Mouse (Mus musculus) limb, embryonic 11.5 days (tissue): ENCODE results near the gene Efcc1. TPM values are rescaled to one million over a fixed set of nuclear protein-coding genes. Genes with fewer than 3 reads are reported as not detected.

Experiments used
- ATAC-seq: fragments of 200-750 bp; cut with Nextera tagmentation; 2 replicates; pipeline ENCODE4 v1.8.0; 2017; ENCODE audit warnings: low read depth; ENCODE audit not compliant: insufficient number of reproducible peaks, low FRiP score, low TSS enrichment
- DNase-seq: peaks from one replicate; pipeline ENCODE4 v3.0.0-alpha.2; 2015; ENCODE audit warnings: low spot score
- H3K27ac ChIP-seq: fragments of 300-500 bp; sonication (generic); replicated peaks from 2 replicates; pipeline ENCODE4 v1.5.1; 2014; ENCODE audit warnings: low read depth, mild to moderate bottlenecking, low read length
- H3K27me3 ChIP-seq: fragments of 300-500 bp; sonication (generic); 2 replicates; pipeline ENCODE4 v1.6.1; 2014; ENCODE audit warnings: mild to moderate bottlenecking, low read length, mixed read lengths; ENCODE audit not compliant: control insufficient read depth, insufficient read depth
- H3K36me3 ChIP-seq: fragments of 300-500 bp; sonication (generic); 2 replicates; pipeline ENCODE4 v1.6.1; 2014; ENCODE audit warnings: mild to moderate bottlenecking, low read length, moderate library complexity, mixed read lengths; ENCODE audit not compliant: control insufficient read depth, insufficient read depth
- H3K4me1 ChIP-seq: fragments of 300-500 bp; sonication (generic); 2 replicates; pipeline ENCODE4 v1.6.1; 2014; ENCODE audit warnings: low read length, mixed read lengths; ENCODE audit not compliant: control insufficient read depth, insufficient read depth
- H3K4me2 ChIP-seq: fragments of 300-500 bp; sonication (generic); 2 replicates; pipeline ENCODE4 v1.6.1; 2014; ENCODE audit warnings: low read depth, mild to moderate bottlenecking, moderate library complexity; ENCODE audit not compliant: severe bottlenecking
- H3K4me3 ChIP-seq: fragments of 300-500 bp; sonication (generic); 2 replicates; pipeline ENCODE4 v1.5.1; 2014; ENCODE audit warnings: low read depth, low read length
- H3K9ac ChIP-seq: fragments of 300-500 bp; sonication (generic); 2 replicates; pipeline ENCODE4 v1.6.1; 2014; ENCODE audit warnings: mild to moderate bottlenecking, low read length
- H3K9me3 ChIP-seq: fragments of 300-500 bp; sonication (generic); 2 replicates; pipeline ENCODE4 v1.6.1; 2016; ENCODE audit warnings: low read length; ENCODE audit not compliant: control insufficient read depth
- WGBS: fragments of 180-500 bp; shearing (Covaris S2); extraction: QIAGEN DNeasy Blood & Tissue Kit; methylation state at CpG from one replicate; pipeline ENCODE4 v1.1.7; 2014; 5-methylcytosine and 5-hydroxymethylcytosine counted together
- polyA plus RNA-seq: library from polyadenylated mRNA; unstranded; fragments of >200 nt; fragmentation: Nextera tagmentation; extraction: Ambion mirVana; gene quantifications from 2 replicates; pipeline ENCODE4 v1.2.1, GENCODE M21; 2014

The Efcc1 gene
- polyA plus RNA-seq, 1 experiment from 2014 or later = 0.07 TPM

DNA sequence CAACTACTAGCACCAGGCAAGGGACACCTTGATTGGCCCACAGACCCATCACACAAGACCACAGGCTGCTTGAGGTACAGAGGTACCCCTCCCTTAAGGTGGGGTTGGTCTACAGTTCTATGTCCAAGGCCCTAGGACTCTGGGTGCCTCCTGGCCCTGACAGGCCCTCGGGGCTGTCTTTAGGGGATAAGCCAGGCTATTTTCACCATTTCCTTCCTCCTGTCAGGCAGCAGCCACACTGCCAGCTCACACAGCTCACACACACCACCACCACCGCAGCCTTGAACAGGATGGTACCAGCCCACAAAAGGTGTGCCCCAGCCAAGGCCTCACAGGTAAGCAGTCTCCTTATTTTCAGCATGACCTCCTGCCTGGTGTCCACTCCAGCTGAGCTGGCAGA lies 47.2 kb downstream of the Efcc1 start, which contains the start of gene Gp9:
Gene Gp9 (plus strand): TSS at position 231 of the 400 bp plus-strand sequence.
- DNase-seq = no peak
- 68% methylated on average over 2 of the region's 2 CpGs for WGBS
- Histone ChIP-seq H3K9me3 (no peaks in the 10 kb centered on the region), H3K9ac (no peak within 1 kb of the TSS), H3K36me3 (no peaks in the 10 kb centered on the region), H3K4me1 (no peaks in the 10 kb centered on the region), H3K4me3 (no peak within 1 kb of the TSS), H3K27me3 (no peaks in the 10 kb centered on the region), H3K27ac (no peak within 1 kb of the TSS), H3K4me2 (no peak within 1 kb of the TSS)
- no peak for ATAC-seq

DNA sequence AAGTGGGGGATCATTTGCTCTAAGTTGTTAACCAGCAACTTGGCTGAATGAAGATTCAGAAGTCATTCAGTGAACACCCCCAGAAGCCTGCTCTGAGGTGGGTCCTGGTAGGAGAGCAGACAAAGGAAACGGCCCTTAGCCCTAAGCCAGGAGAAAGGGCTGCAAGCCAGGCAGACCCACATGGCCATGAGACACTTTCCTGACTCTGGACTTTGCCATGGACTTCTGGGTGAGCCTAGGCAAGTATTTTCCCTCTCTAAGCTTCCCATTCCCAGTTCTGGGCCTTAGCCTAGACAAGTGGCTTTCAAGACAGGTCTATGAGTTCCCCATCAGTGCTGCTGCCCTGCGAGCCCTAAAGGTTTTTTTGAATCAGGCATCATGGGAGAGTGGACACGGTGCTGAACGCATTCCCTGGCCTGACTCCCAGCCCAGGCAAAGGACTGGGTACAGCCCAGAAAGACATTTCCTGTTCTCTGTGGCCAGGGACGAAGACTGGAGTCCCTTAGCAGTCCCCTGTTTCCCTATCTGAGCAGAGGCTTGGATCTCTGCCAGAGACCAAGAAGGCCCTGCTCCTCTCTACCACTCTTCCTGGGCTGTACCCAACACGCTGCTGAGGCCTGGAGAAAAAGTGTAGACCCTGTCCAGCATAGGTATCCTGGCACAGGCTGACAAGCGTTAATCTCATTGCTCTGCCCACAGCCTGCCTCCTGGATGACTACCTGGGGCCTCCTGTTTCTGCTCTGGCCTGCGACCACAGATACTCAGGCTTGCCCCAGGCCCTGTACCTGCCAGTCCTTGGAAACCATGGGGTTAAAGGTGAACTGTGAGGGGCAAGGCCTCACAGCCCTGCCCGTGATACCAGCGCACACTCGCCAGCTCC lies 47.9 kb downstream of the Efcc1 start:
- H3K4me1 ChIP-seq = no peaks in the 10 kb centered on the region
- H3K4me2 ChIP-seq = no peak overlapping the region
- no peak overlapping the region for H3K4me3 ChIP-seq
- H3K9ac ChIP-seq = no peak overlapping the region
- 79% methylated on average over 11 of the region's 11 CpGs for WGBS
- no peaks in the 10 kb centered on the region for H3K36me3 ChIP-seq
- no peaks in the 10 kb centered on the region for H3K27me3 ChIP-seq
- no peaks in the 10 kb centered on the region for H3K9me3 ChIP-seq
- DNase-seq (no peak), ATAC-seq (no peak)
- H3K27ac ChIP-seq = no peak overlapping the region

DNA sequence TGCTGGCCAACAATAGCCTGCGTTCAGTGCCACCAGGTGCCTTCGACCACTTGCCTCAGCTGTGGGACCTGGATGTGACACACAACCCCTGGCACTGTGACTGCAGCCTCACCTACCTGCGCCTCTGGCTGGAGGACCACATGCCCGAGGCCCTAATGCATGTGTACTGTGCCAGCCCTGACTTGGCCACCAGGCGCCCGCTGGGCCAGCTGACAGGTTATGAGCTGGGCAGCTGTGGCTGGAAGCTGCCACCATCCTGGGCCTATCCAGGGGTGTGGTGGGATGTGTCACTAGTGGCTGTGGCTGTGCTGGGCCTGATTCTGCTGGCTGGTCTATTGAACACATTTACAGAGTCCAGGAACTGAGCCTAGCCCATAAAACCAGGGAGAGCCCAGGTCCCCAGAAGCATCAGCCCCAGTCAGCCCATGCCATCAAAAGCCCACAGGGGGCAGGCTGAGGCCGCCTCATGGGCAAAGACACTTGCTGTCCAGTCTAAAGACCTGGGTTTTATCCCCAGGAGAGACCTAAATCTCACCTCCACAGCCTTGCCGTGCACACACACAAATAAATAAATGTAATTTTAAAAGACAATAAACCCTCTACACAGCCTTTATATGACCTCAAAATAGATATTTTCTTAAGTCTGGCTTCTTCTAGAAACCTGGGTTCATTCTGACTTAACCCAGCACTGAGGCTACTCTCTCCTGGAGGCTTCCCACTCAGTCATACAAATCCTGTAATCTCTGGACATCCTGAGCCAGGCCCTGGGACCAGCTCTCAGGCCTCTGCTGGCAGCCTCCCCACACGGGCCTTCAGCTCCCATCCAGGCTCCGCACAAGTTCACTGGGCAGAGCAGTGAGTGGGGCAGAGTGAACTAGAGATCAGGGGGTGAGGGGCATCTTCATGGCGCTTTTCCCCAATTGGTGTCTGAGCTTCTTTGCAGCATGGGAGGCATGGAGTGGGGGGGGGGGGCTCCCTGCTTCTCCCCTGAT lies 48.8 kb downstream of the Efcc1 start:
- 80% methylated on average over 11 of the region's 11 CpGs for WGBS
- H3K27ac ChIP-seq = no peak overlapping the region
- H3K27me3 ChIP-seq = no peaks in the 10 kb centered on the region
- H3K4me3 ChIP-seq = no peak overlapping the region
- H3K9ac ChIP-seq = no peak overlapping the region
- no peaks in the 10 kb centered on the region for H3K36me3 ChIP-seq
- DNase-seq = no peak
- H3K9me3 ChIP-seq = no peaks in the 10 kb centered on the region
- ATAC-seq = no peak
- H3K4me2 ChIP-seq = no peak overlapping the region
- no peaks in the 10 kb centered on the region for H3K4me1 ChIP-seq

DNA sequence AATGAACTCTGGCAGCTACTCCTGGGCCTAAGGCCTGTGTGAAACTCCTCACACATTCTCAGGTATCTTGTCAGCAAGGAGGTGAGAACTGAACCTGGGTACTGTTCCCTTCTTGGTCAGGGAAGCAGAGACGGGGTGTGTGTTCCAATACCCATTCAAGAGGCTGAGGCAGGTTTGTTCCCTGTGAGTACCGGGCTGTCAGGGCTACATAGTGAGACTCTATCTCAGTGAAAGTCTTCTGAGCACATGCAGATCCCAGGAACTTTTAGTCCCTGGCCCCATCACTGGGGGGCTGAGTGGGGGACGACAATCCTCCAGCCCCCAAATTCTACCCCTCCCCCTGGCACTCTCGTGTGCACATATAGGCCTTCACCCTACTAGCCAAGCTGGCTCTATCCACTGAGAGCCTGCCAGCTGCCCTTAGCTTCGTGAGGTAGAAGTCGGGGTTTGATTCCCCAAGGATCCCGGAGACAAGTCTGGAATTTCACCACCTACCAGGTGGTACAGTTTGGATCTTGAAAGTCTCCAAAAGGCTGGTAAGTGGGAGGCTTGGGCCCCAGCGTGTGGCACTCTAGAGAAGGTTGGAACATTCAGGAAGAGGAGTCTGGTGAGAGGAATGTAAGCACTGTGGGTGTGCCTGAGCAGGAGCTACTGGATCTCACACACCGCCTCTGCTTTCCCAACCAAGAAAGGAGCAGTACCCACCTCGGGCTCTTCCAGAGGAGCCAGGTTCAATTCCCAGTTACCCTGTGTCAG lies 50.1 kb downstream of the Efcc1 start:
- Histone ChIP-seq H3K9ac (no peak overlapping the region), H3K4me2 (no peak overlapping the region), H3K4me3 (no peak overlapping the region), H3K27me3 (no peaks in the 10 kb centered on the region), H3K36me3 (no peaks in the 10 kb centered on the region), H3K9me3 (no peaks in the 10 kb centered on the region), H3K27ac (no peak overlapping the region), H3K4me1 (no peaks in the 10 kb centered on the region)
- 84% methylated on average over 10 of the region's 10 CpGs for WGBS
- DNase-seq = no peak
- no peak for ATAC-seq

DNA sequence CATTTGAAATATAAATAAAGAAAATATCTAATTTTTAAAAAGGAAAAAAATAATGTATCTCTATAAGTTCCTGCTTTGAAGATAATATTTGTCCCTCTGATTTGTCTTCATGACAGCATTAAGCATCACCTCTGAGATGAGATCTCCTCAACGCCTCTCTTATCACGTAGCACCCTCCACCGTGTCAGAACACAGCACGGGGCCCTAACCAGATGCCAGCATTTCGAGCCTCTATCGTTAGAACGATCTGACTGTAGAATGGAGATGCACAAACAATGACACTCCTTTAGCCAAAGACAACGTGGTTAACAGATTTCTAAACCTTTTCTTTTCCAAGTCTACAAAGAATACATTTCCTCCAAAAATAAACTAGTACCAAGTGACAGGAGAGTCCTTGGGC lies 53.4 kb downstream of the Efcc1 start:
- H3K27me3 ChIP-seq = no peaks in the 10 kb centered on the region
- H3K9ac ChIP-seq = no peak overlapping the region
- H3K4me2 ChIP-seq = no peak overlapping the region
- H3K4me1 ChIP-seq = no peaks in the 10 kb centered on the region
- H3K36me3 ChIP-seq = no peaks in the 10 kb centered on the region
- H3K9me3 ChIP-seq = no peaks in the 10 kb centered on the region
- no peak overlapping the region for H3K27ac ChIP-seq
- WGBS = 77% methylated on average over 8 of the region's 8 CpGs
- no peak for DNase-seq
- no peak for ATAC-seq
- no peak overlapping the region for H3K4me3 ChIP-seq

DNA sequence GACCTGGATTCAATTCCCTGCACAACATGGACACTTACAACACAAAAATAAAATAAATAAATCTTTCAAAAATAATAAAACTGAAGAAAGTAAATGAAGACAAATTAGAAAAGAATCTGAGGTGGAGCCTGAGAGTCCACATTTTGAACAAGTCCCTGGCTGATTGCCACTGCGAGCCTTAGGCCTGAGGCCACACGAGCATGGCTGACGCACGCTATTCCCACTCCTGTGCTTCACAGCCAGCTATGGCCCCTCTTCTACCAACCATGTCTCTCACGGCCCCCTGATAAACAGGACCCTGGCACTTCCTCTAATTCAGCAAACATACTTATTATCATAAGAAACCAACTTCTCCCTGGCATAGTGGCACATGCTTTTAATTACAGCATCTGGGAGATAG lies 56.0 kb downstream of the Efcc1 start:
- Histone ChIP-seq H3K9me3 (no peaks in the 10 kb centered on the region), H3K27ac (no peak overlapping the region), H3K4me1 (no peaks in the 10 kb centered on the region), H3K4me2 (no peak overlapping the region), H3K36me3 (peaks cover 3% of the 10 kb centered on the region; the same call in 1 of the 2 replicates), H3K9ac (no peak overlapping the region), H3K4me3 (no peak overlapping the region), H3K27me3 (no peaks in the 10 kb centered on the region)
- no peak for ATAC-seq
- WGBS = 90% methylated on average over 5 of the region's 5 CpGs
- DNase-seq = no peak

DNA sequence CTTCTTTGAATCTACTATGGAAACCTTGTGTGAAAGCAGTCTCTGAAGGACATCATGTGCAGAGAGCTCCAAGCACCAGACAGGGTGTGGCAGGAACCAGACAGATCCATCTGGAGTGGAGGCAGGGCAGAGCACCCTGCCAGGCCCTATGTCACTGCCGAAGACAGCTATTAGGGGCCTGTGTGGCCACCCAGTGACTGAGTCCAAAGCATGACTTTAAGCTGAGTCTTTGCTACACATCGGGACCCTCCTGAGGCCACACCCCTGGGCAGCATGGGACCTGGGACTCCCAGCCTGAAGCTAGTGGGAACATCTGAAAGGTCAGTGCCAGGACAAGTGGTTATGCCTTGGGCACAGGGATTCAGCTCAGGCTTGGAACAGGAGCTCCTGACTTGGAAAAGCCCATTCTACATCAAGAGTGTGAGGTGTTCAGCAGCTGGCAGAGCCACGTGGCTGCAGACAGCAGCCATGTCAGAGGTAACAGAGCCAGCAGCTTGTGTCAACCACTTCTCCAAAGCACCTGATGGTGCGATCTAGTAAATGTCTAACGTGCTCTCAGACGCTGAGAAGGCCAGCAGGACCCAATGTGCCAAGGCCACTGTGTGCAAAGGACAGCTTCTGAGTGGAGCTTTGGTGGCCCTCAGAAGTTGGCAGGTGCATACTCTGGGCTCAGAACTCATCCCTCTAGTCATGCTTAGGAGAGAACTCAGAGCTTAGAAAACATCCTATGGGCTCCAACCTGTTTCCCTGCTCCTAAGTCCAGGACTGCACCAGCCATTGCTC lies 56.6 kb downstream of the Efcc1 start:
- Histone ChIP-seq H3K36me3 (peaks cover 3% of the 10 kb centered on the region; the same call in 1 of the 2 replicates), H3K4me1 (no peaks in the 10 kb centered on the region)
- WGBS = 81% methylated on average over 6 of the region's 6 CpGs

More for the DNA sequence above, 56.6 kb downstream of the Efcc1 start:
- no peak for DNase-seq
- no peaks in the 10 kb centered on the region for H3K27me3 ChIP-seq
- ATAC-seq = no peak
- no peak overlapping the region for H3K4me3 ChIP-seq
- no peak overlapping the region for H3K4me2 ChIP-seq
- no peak overlapping the region for H3K9ac ChIP-seq
- no peak overlapping the region for H3K27ac ChIP-seq
- H3K9me3 ChIP-seq = no peaks in the 10 kb centered on the region
